Mouse (Mus musculus) adrenal gland, adult 2 months (tissue): ENCODE measurements at regions not wholly inside any gene's neighbourhood (a gene's known extent, or its start where the extent isn't known, plus 50 kb on each side); places are given as distances from the start of the nearest gene placed in this dataset.

Experiments
- DNase-seq: peaks from one replicate; pipeline ENCODE4 v3.0.0; 2021

DNA sequence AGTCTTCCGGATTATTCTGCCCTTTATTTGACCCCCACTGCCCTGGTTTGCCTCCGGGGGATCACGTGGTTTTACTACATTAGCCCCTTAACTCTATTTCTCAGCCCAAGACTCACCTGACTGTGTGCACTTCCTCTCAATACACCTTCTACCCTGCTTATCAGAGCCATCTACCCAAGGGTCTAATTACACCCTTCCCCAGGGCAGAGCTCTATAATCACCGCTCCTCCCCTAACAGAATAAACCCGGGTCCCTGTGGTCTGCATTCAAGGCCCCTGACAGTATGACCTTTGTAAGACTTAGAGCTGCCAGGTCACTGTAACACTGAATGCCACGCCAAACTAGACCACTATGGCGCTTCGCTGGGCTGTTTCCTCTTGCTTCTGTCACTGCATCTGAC lies 113.6 kb upstream of the Jarid2 start:
- DNase-seq = no peak

DNA sequence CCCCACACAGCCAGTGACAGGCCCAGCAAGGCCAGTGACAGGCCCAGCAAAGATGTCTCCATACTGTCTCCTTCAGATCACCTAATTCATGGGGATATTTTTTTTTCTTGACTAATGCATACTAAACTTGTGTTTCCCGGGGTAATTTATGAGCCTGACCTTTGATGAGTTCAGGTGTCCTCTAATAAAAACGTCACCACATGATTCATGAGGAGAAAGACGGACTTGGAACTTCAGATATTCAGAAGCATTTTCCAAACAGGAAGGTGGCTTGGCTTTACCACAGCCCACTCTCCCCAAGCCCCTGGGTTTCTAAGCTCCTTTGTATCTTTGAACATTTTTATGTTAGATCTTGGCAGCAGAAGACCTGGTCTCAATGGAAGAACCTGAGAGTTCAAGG lies 110.9 kb upstream of the Jarid2 start:
- DNase-seq = no peak

DNA sequence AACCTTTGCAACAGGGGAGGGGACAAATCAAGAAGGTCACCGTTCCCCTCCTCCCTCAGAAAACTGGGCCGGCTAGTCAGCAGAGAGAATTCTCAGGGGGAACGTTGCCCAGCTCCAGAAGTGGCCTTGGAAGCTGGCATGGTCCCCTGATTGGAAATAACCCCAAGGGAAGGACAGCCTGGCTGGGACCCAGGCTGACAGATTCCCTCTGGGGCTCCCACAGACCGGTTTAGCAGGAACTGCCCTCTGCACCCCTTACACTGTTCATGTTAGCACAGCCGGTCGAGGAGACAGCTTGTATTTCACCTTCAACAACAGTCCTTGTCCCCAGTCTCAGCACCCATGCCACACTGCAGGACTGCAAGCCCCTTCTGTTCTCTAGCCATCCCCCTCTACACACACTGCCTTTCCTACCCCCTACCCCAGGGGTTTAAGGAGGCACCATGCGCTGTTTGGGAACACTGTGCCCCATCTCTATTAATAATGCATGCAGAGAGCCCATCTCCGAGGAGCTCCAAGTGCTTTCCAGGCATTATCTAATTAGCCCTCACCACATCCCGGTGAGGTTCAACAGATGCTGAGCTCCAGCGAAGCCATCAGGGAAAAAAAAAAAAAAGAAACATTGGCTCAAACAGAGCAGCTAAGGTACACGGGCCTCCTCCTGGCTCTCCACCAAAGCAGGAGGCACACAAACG lies 106.5 kb upstream of the Jarid2 start:
- DNase-seq = peak; percentile 78

DNA sequence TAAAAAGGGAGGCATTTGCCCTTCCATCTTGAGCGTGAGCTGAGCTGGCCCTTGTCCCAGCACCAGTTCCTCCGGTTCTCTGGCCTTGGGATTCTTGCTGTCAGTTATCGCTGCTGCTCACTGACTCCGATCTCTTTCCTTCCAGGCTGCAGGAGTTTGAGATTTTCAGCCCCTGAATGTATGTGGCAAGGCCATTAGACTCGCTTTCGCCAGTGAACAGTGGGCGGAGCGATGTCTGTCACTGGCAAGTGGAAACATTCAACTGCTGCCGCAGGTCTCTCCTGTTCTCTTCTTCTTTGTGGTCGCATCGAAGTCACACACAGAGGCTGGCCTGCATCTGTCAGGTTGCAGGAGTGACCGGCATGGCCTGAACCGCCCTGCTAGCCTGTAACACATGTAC lies 104.6 kb upstream of the Jarid2 start:
- peak; percentile 61 for DNase-seq

DNA sequence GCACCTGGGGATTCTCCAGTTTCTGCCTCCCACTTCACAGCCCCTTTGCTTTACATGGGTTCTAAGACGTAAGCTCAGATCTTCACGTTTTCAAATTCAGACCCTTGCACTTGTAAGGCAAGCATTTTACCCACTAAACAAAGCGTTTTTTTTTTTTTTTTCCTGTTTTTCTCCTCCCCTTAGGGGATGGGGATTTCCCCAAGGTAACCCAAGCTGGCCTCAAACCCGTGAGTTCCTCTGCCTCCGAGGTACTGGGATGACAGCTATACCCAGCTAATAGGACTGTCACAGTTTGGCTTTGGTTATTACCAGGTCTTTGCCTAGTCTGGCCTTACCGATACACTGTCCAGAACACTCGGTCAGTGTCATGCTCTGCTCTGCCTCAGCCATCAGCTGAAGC lies 103.5 kb upstream of the Jarid2 start:
- DNase-seq = no peak

DNA sequence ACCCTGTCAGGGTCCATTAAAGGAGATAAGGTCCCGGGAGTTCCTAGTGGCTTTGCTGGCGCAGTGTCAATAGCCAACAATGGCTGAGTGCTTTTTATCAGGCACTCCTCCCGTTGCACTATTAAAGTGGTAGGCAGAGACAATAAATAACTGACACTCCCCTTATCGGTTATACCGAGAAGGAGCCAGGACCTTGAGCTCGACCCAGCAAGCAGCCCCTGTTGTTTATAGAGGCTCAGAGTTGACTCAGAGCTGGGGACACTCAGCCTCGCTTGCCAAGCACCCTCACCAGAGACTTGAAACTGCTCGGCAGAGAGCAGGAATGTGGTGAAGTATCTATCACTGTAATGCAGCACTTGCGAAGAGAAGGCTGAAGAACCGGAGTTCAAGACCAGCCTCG lies 102.5 kb upstream of the Jarid2 start:
- peak; percentile 76 for DNase-seq

DNA sequence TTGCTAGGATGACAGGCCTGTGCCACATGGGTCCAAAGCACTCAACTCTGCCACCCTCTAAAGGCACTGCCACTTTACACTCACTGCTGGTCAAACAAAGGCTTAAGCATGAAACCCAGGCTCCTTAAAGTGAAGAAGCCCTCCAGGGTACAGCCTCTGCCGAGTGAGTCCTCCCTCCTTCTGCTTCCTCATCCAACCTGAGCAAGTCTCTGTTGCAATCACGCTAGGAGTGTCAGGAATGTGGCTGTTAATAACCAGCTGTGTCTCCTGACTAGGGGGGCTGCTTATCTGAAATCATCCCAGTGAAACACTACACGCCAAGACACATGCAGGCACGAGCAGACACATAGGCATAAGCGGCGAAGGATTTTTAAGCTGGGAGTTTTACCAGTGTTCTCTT lies 99.2 kb upstream of the Jarid2 start:
- DNase-seq = no peak

DNA sequence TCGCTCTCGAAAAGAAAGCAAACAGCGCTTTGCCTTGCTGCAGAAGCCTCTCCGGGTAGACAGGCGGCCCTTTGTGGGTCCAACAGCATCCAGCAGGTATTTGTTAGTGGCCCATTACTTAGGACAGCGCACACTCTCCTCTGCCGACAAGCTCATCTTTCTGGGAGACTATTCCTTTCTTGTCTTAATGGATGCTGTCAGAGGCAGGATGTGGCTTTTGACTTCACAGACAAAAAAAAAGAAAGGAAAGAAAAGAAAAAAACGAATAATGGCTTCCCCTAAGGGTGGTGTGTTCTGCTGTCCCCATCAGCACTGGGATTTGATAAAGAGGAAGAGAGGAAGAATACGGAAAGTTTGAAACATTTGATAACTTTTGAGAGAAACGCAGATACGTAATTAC lies 94.7 kb upstream of the Jarid2 start:
- no peak for DNase-seq

DNA sequence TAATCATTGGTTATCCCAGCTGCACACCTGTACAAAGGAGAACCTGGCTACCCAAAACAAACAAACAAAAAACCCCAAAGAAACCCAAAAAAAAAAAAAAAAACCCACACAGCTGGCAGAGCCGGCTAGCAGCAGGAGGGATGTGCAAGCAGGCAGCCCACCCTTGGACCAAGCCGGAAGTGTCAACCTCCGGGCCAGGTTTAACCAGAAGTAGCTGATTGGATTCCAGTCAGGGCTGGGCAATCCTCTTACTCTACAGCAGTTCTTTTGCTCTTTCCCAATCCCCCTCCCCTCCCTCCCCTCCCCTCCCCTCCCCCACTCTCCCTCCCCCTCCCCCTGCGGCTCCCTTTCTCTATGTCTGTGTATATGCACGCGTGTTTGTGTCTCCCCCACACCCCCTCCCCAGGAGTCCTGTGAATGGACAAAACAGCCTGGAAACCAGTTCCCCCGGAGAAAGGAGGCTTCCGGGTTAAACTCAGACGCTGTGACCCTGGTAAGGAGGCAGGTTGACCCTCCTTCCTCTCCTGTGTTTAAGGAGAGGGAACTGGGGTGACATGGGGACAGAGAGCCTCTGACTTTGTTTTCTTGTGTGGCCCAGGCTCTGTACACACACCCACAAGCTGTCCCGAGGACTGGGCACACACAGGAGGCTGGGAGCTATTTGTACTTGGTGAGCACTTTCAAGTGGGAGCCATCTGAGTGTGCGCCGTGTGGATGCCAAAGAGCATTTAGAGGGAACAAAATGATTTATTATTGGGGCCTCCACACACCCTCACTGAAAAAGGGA lies 93.9 kb upstream of the Jarid2 start:
- no peak for DNase-seq

DNA sequence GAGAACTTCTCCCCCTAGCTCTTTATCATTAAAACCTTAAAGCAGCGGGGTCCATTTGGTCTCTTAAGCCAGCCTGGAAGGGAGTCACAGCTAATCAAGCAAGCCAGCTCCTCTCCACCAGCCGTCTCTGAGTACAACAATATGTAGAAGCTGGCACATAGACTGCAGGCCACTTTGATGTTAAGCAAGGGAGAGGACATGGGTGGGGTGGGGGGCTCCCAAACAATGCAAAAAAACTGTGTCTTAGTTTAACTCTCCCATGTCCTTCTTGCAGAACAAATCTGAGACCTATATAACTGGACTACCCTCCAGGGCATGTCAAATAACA lies 93.3 kb upstream of the Jarid2 start:
- no peak for DNase-seq

DNA sequence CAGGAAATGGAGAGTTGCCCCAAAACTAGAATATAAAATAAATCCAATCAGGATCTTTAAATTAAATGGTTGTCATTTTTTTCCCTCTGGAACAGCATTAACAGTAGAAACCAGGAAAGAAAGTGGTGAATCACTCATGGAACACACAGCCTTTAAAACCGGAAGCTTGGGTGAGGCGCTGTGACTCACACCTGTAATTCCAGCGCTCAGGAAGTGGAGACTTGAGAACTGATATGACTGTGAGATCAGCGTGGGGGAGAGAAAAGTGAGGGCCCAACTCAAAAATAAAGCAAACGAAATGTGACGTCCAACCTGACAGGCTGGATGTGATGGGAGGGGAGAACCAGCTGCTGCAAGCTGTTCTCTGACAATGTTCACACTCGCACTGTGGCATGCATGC lies 86.9 kb upstream of the Jarid2 start:
- no peak for DNase-seq

DNA sequence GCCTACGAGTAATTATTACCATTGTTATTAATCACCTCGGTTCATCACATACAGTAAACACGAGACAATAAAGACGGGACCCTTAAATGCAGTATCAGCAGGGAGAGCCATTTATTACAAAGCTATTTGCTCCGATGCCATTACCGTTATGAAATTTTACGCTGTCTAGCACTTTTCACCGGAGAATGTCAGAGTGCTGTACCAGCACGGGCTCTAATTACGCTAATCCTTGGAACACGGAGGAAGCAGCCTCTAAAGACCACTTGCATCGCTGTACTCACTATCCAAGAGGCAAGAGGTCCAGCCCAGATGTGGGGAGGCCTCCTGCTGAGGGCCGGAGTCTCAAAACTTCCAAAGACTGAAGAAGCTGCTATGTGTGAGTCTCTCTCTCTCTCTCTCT lies 79.2 kb upstream of the Jarid2 start:
- DNase-seq = no peak

DNA sequence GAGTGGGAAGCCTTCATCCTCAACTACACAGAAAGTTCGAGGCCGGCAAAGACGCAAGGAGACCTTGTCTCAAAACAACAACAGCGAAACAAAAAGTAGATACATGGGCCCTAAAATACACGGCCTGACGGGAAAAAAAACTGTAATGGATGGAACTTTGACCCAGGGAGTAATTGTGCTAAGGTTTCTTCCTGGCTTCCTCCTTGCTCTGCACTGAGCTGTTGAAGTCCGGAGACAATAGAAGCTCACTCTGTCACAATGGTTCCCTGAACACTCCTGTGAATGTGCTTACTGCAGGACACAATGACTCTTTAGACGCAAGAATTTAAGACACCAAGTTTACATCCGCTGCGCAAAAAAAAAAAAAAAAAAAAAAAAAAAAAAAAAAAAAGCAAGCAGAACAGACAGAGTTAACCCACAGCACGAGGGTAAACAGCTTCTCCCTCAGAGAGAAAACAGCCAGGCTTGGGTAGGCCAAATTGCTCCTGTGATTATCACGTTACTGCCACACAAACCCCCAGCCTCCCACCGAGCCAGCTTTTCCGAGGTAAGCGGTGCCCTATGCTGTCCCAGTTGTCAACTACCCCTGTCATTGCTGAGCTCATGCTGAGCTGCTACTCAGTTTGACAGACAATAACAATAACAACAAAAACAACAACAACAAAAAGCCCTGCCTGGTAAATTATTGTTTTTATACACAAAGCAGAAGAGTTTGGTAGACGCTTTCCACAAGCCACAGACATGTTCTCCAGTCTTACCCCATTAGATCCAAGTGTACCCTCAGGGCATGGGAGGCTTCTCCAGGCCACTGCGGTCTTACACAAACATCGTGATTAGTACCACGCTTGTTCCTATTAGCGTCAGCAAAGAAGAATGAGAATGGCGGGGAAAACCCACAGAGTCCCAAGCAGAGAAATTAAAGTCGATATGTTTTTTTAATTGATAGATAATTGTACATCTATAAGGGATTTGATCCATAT lies 77.7 kb upstream of the Jarid2 start:
- no peak for DNase-seq

DNA sequence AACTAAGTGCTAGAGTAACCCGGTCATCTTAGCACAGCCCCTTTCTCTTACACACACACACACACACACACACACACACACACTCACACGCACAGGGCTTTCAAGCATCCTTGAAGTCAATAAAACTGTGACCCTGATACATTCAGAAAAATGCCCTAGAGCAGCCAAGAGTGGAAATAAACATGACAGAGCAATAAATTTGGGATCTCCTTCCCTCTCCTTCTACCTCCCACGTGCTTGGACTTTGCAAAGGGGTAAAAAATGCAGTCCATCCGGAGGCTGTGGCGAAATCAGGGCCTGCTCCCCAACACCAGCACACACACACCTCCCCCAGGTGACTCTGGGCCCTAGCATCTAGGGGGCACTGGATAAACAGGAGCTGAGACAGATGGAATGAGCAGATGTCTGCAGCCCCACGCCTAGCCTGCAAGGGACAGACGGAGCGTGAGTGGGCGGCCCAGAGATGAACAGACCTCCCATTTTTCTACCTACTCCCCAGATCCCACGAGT lies 71.3 kb upstream of the Jarid2 start:
- peak; percentile 63 for DNase-seq

DNA sequence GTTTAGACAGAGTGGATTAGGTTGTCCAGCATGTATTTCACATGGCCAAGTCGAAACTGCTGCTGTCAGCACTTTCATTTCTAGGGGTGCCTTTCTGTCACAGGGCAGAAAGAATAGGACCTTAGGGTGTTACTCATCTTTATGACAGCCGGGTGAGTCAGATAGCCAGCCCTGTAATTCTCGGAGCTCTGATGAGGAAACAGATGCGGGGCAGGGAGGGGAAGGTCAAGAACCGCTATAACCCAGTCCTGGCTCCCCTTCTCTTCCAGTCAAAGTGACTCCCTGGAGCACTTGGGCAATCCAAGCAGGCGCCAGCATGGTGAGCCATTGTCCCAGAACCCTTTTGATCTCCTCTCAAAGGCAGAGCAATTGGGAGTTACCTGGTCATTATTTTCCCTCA lies 69.4 kb upstream of the Jarid2 start:
- peak; percentile 87 for DNase-seq

DNA sequence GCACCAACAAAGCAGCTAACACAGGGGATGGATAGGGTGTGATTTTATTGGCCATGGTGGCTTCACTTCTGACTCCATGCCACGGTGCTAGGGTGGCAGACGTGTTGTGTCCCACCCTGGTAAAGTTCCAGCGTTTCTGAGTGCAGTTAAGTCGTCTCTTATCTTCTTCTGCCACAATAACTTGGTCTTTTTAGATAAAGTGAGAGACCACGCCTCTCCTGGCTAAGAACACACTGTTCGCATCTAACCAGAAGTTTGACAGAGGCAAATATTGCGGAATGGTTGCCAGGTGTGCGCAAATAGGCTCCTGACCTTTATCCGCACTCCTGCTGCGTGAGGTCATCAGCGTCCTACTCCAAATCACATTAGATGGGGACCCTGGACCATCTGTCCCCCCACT lies 66.2 kb upstream of the Jarid2 start:
- DNase-seq = no peak

DNA sequence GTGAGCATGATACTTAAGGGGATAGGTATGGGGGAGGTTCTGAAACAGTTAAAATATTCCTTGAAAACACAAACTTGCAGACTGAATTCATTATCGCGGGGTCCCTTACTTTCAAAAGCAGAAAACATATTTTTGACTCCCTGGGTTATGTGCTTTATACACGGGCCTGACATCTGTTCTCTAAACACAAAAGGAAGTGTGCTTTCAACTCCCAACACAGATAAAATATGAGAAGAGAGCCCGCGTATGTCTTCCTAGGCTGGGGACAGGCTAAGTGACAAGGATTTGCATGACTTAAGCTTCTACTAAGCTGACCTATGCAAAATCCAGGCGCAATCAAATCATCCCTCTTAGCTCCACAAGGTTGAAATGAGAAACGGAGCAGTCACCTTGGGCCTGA lies 65.5 kb upstream of the Jarid2 start:
- no peak for DNase-seq

DNA sequence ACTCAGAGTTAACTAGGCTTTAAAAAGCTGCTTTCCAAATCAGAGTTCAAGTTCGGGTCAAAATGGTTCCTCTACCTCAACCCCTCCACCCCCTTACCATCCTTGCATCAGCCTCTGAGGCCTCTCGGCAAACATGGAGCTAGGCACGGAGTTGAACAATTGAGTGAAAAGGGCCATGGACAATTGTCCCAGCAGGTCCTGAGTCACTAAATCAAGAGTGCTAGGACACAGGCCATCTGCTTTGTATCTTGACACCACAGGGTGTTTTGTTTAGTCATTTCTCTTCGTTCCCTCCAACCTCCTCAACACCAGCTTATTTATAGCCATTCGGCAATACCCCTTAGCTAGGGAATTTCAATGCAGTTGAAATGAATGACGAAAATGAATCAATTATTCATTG lies 59.5 kb upstream of the Jarid2 start:
- DNase-seq = no peak

DNA sequence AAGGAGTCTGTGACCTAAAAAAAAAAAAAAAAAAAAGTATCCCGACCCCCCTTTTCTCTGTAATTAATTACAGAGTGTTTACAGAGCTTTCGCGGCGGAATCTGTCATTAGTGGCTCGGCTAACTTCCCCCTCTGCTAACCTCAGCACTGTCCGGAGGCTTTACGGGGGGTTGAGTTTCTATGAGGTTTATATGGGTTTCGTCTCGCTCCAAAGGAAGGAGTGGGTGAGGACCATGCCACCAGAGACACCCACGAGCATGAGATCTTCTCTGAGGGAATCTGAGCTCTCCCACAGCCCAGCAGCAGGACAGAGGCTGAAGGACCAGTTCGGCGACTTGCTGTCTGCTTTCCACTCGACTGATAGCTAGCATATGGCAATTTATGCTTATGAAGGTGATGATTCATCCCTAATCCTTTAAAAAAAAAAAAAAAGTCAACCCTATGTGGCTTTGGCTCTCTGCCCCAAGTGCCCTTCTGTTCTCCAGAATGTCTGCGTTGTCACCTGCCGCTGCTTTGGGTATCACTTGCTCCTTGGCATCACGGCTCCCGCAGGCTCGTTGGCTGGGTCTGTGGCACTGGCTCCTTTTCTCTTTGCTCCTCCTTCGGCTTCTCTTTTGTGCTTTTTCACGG lies 55.8 kb upstream of the Jarid2 start:
- no peak for DNase-seq

DNA sequence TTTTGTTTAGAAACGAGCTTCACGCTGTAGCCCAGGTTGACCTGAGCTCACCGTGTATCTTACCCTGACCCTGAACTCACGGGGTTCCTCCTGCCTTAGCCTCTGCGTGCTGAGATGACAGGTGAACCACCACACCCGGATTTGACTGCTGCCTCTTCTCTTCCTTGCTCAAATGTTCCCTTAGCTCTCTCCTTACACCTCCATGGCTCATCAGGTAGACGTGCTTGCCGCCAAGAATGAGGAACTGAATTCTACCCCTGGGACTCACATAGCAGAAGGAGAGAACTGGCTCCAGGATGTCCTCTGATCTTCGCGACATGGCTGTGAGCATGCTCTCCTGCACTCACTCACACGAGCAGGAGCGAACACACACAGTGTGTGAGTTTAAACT lies 55.3 kb upstream of the Jarid2 start:
- DNase-seq = no peak

DNA sequence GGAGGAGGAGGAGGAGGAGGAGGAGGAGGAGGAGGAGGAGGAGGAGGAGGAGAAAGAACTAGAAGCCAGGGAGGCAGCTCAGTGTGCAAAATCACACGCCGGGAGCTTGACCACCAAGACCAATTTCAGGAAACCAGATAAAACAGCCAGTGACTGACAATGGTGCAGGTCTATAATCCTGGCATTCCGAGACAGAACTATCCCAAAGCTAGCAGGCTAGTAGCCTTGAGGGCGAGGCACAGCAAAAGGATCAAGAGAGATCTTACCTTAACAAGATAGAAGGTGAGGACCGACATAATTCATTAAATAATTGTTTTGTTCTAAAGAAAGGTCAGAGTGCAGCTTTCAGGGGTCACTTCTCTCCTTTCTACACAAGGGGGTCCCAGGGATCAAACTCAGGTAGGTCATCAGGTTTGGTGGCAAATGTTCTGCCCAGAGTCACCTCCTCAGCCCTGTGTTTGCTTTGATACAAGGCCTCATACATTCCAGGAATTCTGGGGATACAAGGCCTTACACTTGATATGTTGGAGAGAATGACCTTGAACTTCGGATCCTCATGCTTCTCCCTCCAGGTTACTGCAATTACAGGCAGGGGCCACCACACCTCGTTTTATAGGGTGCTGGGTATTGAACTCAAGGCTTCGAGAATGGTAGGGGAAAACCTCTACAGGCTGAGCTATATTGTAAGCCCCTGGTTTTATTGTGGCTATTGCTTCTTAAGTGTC lies 54.2 kb upstream of the Jarid2 start:
- DNase-seq = no peak

DNA sequence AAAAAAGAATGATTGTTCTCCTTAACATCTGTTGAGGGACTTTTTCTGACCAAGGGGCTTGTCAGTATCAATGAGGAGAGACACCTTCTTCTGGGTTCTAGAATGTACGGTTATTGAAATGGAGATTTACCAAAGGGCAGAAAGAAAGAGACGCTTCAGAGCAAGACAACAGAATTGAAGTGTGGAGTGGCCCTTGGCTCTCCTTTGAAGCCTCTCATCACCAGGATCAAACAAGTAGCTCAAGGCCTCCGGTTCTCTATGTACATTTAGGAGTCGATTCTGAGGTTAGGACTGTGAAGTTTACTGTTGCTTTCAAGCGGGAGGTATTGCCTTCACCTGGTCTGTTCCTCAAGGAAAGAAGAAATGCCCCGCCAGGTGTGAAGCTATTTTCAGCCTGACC lies 53.2 kb upstream of the Jarid2 start:
- no peak for DNase-seq
